Mouse (Mus musculus): ENCODE measurements at regions not wholly inside any gene's neighbourhood (a gene's known extent, or its start where the extent isn't known, plus 50 kb on each side); places are given as distances from the start of the nearest gene placed in this dataset.

- no peak for DNase-seq
Observed at GRCm38 (mm10) chr2:173368899-173369298, 92.6 kb upstream of the Pmepa1 start.

- no peak for DNase-seq
Observed at GRCm38 (mm10) chr2:173376926-173377325, 100.6 kb upstream of the Pmepa1 start.

GRCm38 (mm10) chr2:173377497-173378257 is 101.3 kb upstream of the Pmepa1 start:
- DNase-seq: no peak

GRCm38 (mm10) chr2:173379736-173380135 is 103.4 kb upstream of the Pmepa1 start:
- no peak for DNase-seq

- DNase-seq: no peak
Observed at GRCm38 (mm10) chr2:173380341-173380761, 104.0 kb upstream of the Pmepa1 start.

- no peak for DNase-seq
Observed at GRCm38 (mm10) chr2:173382176-173382813, 106.0 kb upstream of the Pmepa1 start.

GRCm38 (mm10) chr2:173384935-173385586 is 108.7 kb upstream of the Pmepa1 start:
- no peak for DNase-seq

GRCm38 (mm10) chr2:173385722-173386141 is 109.4 kb upstream of the Pmepa1 start:
- DNase-seq: no peak

GRCm38 (mm10) chr2:173388140-173388539 is 111.8 kb upstream of the Pmepa1 start:
- DNase-seq: no peak

GRCm38 (mm10) chr2:173392557-173393323 is 116.4 kb upstream of the Pmepa1 start:
- no peak for DNase-seq

- DNase-seq: no peak
Observed at GRCm38 (mm10) chr2:173393324-173393592, 116.9 kb upstream of the Pmepa1 start.

GRCm38 (mm10) chr2:173395526-173395925 is 119.2 kb upstream of the Pmepa1 start:
- DNase-seq: no peak

GRCm38 (mm10) chr2:173397846-173398331 is 121.6 kb upstream of the Pmepa1 start:
- DNase-seq: no peak

- no peak for DNase-seq
Observed at GRCm38 (mm10) chr2:173405629-173406028, 116.8 kb upstream of the 1700021F07Rik start.

GRCm38 (mm10) chr2:173406344-173407094 is 115.9 kb upstream of the 1700021F07Rik start:
- DNase-seq: no peak

GRCm38 (mm10) chr2:173407133-173407532 is 115.3 kb upstream of the 1700021F07Rik start:
- no peak for DNase-seq

GRCm38 (mm10) chr2:173408681-173409081 is 113.7 kb upstream of the 1700021F07Rik start:
- no peak for DNase-seq

- DNase-seq: no peak
Observed at GRCm38 (mm10) chr2:173409433-173409832, 113.0 kb upstream of the 1700021F07Rik start.

GRCm38 (mm10) chr2:173413906-173414656 is 108.3 kb upstream of the 1700021F07Rik start:
- DNase-seq: no peak

- DNase-seq: no peak
Observed at GRCm38 (mm10) chr2:173415429-173415828, 107.0 kb upstream of the 1700021F07Rik start.

GRCm38 (mm10) chr2:173416921-173417320 is 105.5 kb upstream of the 1700021F07Rik start:
- DNase-seq: no peak

Measured in adrenal gland, adult 8-10 months (tissue).